Mouse (Mus musculus): ENCODE data around the gene AU040320.

The AU040320 gene

DNA sequence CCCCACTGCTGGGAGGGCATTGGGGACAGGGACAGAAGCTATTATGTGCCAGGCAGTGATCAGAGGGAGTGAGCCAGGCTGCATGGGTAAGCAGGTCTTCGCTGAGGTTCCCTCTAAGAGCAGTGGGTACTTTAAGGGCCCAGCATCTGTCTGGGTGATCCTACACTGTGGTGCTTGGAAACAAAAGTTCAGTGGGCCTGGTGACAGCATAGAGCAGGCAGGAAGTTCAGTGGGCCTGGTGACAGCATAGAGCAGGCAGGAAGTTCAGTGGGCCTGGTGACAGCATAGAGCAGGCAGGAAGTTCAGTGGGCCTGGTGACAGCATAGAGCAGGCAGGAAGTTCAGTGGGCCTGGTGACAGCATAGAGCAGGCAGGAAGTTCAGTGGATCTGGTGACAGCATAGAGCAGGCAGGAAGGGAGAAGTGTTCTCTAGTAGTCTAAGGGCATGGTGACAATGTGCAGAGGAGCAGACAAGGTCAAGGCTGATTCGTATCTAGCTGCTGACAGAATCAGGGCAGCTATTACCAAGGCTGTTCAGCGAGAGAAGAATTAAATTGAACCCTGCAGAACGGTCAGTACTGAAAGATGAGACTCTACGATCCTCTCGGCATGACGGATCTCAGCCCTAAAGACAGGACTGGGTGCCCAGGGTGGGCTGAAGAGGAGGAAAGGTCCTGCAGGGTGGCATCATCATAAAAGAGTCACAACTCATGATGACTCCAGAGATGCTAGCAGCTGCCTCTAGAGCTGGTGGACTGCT lies 96.9 kb downstream of the AU040320 start:
- no peak for DNase-seq (ENCODE audit: extremely low read depth, low read depth, low spot score)

DNA sequence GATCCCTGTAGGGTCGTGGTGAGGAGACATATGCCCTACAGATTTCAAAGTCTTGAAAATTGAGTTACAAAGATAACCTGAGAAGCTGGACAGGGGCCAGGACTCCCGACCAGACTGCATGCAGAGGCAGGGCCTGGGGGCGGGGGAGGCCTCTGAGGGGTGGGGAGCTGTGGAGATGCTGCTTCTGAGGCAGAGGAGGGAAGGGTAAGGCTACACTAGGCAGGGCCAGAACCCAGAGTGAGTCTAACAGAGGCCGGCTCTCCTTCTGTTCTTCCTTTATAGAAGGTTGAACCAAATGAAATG lies 97.4 kb downstream of the AU040320 start:
- DNase-seq (ENCODE audit: extremely low read depth, low read depth, low spot score): no peak

DNA sequence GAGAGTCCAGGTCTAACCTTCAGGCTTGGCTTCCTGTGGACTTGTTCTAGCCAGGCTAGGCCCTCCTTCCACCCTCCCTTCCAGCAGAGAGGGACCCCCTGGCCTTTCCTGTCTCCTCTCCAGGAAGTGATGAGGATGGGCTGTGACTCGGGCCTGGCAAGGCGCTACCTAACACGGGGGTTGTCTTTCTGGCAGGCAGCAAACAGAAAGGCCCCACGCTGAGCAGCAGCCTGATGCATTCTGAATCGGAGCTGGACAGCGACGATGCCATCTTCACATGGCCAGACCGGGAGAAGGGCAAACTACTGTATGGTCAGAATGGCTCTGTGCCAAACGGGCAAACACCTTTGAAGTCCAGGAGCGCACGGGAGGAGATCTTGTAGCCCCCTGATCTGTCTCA lies 99.6 kb downstream of the AU040320 start:
- DNase-seq (ENCODE audit: extremely low read depth, low read depth, low spot score): no peak

DNA sequence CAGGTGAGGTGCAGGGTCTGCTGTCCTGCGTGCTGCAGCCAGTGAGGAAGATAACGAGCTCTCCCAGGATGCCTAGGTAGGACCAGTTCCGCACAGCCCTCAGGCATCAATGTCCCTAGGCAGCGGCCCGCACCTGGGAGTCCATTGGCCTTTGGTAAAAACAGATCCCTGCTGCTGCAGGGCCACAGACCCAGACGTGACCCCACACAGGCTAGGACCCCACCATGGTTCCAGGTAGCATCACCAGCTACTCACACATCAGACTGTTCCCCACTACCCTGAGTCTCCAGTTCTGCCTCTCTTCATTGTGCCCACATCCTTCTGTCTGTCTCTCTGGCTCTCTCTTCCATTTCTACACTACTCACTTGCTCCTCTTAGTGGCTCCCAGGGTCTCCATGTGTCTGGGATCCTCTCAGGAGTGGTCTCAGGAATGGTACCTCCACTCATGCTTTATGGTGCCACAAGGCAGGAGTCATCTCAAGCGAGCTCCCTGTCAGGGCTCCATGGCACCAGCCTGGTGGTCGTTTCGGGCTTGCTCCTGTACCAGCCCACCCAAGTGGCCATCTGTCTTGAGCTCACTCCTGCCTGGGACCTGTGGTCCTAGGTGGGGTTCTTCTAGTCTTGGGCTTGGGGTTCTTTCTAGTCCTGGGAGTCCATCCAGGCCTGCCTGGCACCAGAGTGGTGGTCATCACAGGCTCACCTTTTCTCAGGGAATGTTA lies 107.1 kb downstream of the AU040320 start:
- no peak for DNase-seq (ENCODE audit: extremely low read depth, low read depth, low spot score)

DNA sequence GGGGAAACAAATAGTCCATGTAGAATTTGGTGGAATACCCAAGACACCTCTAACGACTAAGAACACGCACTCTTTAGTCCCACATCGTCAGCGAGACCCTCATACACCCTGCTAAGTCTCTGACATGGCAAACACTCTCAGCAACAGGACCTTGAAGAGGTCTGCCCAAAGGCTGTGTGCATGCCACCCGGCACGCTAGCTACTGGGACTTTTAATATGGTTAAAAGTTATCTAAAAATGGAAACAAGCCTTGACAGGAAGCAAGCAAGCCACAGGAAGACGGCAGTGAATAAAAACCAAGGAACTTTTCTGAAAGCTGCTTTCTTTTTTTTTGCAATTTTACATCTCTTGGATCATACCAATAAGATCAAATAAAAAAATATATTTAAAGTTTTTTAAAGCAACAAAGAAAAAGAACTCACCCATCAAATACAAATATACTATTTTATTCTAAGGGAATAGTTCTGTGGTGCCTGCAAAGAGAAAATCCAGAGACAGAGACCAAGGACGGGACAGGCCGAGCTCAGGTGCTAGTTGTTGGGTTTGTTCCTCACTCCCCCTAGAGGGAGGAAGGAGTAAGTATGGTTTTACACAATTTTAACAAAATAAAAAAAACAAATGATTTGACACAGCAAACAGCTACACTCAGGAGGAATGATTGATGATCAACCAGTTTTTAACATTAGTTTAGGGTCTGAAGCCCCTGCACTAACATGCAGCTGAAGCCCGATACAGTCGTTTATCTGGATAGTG lies 108.3 kb downstream of the AU040320 start:
- no peak for DNase-seq (ENCODE audit: extremely low read depth, low read depth, low spot score)

DNA sequence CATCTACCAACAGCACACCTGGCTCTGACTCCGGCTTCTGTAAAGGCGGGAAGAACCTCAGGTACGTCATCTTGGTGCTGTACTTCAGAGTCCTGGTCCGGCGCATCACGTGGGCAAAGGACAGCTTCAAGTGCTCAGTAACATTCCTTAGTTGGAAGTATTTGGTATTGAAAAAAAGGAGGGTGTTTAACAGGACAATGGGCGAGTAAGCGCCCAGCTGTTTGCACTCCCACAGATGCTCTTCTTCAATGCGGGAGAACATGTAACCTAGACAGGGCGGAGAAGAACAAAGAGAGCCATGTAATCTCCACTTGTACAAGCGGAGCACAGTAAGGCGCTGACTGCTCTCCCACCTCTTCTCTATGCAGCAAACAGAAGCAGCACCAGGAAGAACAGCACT lies 115.4 kb downstream of the AU040320 start:
- no peak for DNase-seq (ENCODE audit: extremely low read depth, low read depth, low spot score)

DNA sequence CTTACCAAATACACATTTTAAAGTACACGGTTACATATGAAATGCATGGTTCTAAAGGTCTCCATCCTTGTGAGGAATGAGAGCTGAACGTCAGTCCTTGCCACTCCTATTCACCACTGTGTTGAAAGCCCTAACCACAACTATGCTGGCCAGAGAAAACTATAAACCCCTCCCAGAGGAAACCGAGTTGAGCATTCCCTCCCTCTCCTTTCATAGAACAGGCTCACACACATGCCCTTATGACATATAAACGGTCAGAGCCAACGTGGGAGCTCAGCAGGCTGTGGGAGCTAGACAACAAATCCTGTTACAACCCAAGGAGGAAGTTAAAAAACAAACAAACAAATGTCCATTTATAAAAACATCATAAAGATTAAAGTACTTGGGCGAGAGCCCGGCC lies 119.4 kb downstream of the AU040320 start:
- DNase-seq (ENCODE audit: extremely low read depth, low read depth, low spot score): no peak

DNA sequence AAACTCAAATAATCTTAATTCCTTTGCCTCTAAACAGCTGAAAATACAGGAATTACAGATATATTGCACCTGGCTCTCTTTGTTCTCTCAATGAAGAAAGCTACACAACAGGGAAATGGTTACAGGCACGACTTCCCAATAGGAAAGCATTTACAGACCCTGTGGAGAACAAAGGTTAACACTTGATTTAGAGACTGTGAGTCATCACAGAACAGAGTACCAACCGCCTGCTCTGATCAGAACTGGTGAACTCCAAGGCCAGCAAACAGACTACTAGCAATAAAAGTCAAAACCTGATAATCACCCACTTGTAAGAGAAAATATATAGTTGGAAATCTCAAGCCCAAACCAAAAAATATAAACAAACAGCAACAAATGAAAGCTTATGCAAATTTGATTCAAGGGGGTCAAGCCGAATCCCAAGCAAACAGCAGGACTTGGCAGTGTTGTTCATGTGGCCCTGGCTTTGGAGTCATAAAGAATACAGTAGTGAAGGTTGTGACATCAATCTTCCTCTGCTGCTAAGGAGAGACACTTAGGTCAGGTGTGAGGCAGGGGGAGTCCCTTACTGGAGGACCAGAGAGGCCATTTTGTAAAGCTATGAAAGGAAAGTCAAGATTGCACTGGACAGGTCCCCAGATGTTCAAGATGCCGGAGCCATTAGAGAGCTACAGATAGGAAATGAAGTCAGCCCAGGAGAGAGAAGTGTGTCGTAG lies 126.4 kb downstream of the AU040320 start:
- DNase-seq (ENCODE audit: extremely low read depth, low read depth, low spot score): no peak

DNA sequence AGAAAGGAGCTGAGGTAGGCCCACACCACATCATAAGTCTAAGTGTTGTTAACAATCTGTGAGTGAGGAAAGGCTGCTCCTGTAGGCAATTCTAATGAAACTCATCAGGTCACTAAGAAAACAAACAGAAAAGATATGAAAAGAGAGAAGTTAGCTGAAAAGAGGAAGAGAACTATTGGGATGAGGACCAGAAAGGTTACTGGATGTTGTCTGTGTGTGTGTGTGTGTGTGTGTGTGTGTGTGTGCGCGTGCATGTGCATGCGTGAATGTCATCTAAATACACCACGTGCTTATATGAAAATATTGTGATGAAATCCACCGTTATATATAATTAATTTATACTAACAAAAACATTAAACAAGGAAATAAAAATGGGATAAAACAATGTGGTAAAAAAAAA lies 130.3 kb downstream of the AU040320 start:
- no peak for DNase-seq (ENCODE audit: extremely low read depth, low read depth, low spot score)

DNA sequence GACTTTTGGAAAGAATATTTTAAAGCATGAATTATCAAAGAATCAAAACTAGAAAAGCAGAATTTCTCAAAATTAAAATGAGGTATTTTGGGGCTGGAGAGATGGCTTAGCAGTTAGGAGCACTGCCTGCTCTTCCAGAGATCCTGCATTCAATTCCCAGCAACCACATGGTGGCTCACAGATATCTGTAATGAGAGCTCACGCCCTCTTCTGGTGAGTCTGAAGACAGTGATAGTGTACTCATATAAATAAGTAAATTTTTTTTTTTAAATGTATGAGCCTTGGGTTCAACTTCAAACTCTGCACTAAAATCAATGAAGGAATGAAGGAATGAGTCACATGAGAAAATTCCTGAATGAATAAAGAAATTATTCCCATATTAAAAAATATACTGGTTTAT lies 132.6 kb downstream of the AU040320 start:
- DNase-seq (ENCODE audit: extremely low read depth, low read depth, low spot score): no peak

DNA sequence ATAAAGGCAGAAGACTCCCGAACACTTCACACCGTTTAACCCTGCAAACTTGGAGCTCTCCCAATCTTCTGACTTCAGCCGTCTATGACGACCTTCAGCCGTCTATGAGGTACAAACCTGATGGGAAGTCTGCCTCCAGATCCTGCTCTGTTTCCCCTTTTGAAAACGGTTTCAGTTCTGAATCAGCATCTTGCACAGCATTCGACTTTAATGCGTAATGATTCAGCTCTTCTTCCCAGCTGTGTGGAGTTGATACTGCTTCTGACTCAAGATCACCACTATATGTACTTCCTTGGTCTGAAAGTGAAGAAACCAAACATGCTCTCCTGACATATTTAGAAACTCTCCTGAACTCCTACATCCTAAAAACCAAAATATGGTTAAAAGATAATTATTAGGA lies 136.5 kb downstream of the AU040320 start:
- no peak for DNase-seq (ENCODE audit: extremely low read depth, low read depth, low spot score)

All from fat pad, adult 2 months (tissue).